Mouse (Mus musculus): ENCODE data around the gene Slc50a1.

DNA sequence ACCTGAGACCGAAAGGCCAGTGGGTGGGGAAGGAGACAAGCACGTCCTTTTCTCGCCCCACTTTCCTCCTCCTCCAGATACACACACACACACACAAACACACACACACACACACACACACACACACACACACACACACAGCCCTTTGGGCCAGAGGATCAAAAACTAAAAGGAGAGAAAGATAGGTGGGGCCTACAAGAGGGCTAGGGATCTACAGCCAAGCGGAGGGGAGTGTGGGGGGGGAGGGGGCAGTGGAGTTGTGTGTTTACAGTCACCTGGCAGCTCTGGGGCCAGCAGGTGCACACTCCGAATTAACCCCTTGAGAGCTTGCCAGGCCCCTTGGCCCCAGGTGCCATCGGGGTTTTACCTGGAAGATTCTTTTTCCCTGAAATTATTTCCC lies 37.8 kb downstream of the Slc50a1 start:
- TF ChIP-seq CTCF (IDR thresholded peaks at IDR 0.05; ENCODE audit: low read depth) (no peak), EP300 (optimal IDR thresholded peaks at IDR 0.05) (no peak)
